Mouse (Mus musculus): Measurements from ENCODE around the gene Cblb. TPM values are rescaled to one million over a fixed set of nuclear protein-coding genes. Genes with fewer than 3 reads are reported as not detected.

The Cblb gene
- polyA plus RNA-seq, 1 experiment: 22.8 TPM

DNA sequence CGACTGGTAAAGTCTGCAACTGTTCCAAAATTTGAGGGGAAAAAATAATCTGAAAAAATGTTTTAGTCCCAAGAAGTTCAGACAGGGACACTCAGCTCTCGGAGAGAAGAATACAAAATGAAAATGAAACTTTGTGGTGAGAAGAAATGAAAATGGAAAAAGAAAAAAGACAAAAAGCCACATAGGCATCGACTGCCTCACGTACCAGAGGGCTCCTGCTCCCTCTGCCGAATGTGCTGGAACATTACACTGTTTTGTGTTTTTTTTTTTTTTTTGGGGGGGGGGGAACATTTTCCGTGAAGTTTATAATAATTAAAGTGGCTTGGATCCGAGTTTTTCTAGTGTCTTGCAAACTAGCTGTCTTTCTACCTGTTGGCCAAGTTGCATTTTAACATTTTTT lies 151.0 kb downstream of the Cblb start:
- Histone ChIP-seq H3K4me1 (replicated peaks; ENCODE audit: control insufficient read depth, insufficient read depth, low read length) (no peaks in the 10 kb centered on the region), H3K4me3 (ENCODE audit: control insufficient read depth, insufficient read depth, low read length) (no peak overlapping the region), H3K27ac (ENCODE audit: control insufficient read depth, insufficient read depth, low read length) (no peak overlapping the region), H3K27me3 (ENCODE audit: control insufficient read depth, insufficient read depth, low read length) (no peaks in the 10 kb centered on the region), H3K36me3 (ENCODE audit: control insufficient read depth, insufficient read depth, low read length) (peaks cover 5% of the 10 kb centered on the region; the same call in 1 of the 2 replicates)
- WGBS: 4% methylated on average over 7 of the region's 7 CpGs
- DNase-seq: no peak
- TF ChIP-seq CTCF (IDR thresholded peaks at IDR 0.05; ENCODE audit: borderline replicate concordance, control insufficient read depth, extremely low read depth, insufficient read depth, low read length, poor library complexity) (no peak), POLR2A (IDR thresholded peaks at IDR 0.05; ENCODE audit: control insufficient read depth, extremely low read depth, insufficient read depth, low read length, poor library complexity) (no peak)

DNA sequence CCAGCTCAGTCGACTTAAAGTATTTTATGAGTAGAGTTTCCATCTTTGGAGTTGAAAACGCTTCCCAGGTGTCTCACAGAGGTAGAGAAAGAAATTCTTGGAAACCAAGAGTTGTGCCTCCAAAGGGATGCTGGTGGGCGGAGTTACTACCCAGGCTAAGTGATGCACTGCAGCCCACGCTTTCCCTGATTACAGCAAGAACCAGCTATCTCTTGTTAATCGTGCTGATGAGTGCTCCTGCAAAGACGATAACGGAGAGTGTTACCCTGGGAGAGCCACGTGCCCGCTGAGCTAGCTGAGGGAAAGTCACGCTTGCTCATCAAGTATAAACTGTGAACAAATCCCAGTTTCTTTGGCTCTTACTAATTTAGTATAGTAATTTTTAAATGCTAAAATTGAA lies 153.3 kb downstream of the Cblb start:
- Histone ChIP-seq H3K27me3 (ENCODE audit: control insufficient read depth, insufficient read depth, low read length) (no peaks in the 10 kb centered on the region), H3K36me3 (ENCODE audit: control insufficient read depth, insufficient read depth, low read length) (peaks cover 5% of the 10 kb centered on the region; the same call in 1 of the 2 replicates), H3K4me3 (ENCODE audit: control insufficient read depth, insufficient read depth, low read length) (no peak overlapping the region), H3K27ac (ENCODE audit: control insufficient read depth, insufficient read depth, low read length) (no peak overlapping the region), H3K4me1 (replicated peaks; ENCODE audit: control insufficient read depth, insufficient read depth, low read length) (no peaks in the 10 kb centered on the region)
- TF ChIP-seq POLR2A (IDR thresholded peaks at IDR 0.05; ENCODE audit: control insufficient read depth, extremely low read depth, insufficient read depth, low read length, poor library complexity): no peak
- no peak for TF ChIP-seq CTCF (IDR thresholded peaks at IDR 0.05; ENCODE audit: borderline replicate concordance, control insufficient read depth, extremely low read depth, insufficient read depth, low read length, poor library complexity)
- 96% methylated on average over 10 of the region's 10 CpGs for whole genome bisulfite sequencing
- no peak for DNase-seq

DNA sequence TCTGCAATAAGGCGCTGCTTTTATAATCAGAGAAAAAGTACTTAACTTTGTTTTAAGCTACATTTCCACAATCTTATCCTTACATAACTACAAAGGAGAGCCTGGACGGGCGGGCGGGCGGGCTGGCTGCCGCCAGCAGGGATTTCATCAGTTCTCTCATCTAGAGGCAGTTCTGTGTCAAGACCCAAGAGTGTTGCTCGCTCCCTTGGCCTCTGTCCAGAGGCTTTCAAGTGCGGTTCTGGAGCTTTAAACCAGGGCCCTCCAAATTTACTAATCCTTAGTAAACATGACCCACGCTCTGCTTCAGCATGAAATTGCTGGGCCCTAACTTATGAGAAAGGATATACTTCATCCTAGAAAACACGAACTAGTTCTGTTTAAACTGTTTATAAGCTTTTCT lies 155.7 kb downstream of the Cblb start:
- Histone ChIP-seq H3K27me3 (ENCODE audit: control insufficient read depth, insufficient read depth, low read length) (no peaks in the 10 kb centered on the region), H3K4me3 (ENCODE audit: control insufficient read depth, insufficient read depth, low read length) (no peak overlapping the region), H3K27ac (ENCODE audit: control insufficient read depth, insufficient read depth, low read length) (no peak overlapping the region), H3K36me3 (ENCODE audit: control insufficient read depth, insufficient read depth, low read length) (peaks cover 8% of the 10 kb centered on the region; the same call in 1 of the 2 replicates), H3K4me1 (replicated peaks; ENCODE audit: control insufficient read depth, insufficient read depth, low read length) (no peaks in the 10 kb centered on the region)
- no peak for DNase-seq
- TF ChIP-seq POLR2A (IDR thresholded peaks at IDR 0.05; ENCODE audit: control insufficient read depth, extremely low read depth, insufficient read depth, low read length, poor library complexity) (no peak), CTCF (IDR thresholded peaks at IDR 0.05; ENCODE audit: borderline replicate concordance, control insufficient read depth, extremely low read depth, insufficient read depth, low read length, poor library complexity) (no peak)
- WGBS: 95% methylated on average over 10 of the region's 10 CpGs

DNA sequence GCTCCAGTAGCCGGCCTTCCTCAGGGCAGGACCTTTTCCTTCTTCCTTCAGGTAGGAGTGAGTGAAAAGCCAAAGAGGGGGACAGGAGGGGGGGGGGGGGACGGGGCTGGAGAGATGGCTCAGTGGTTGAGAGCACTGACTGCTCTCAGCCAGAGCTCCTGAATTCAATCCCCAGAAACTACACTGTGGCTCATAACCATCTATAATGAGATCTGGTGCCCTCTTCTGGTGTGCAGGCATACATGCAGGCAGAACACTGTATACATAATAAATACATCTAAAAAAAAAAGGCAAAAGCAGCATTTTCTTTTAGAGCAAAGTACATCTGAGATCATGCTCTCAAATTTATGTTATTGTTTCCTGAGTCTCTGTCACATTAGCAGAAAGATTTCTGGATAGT lies 158.1 kb downstream of the Cblb start:
- no peak overlapping the region for H3K4me3 ChIP-seq (ENCODE audit: control insufficient read depth, insufficient read depth, low read length)
- WGBS: 100% methylated on average over 2 of the region's 2 CpGs
- no peak overlapping the region for H3K27ac ChIP-seq (ENCODE audit: control insufficient read depth, insufficient read depth, low read length)
- H3K4me1 ChIP-seq (replicated peaks; ENCODE audit: control insufficient read depth, insufficient read depth, low read length): no peaks in the 10 kb centered on the region
- no peaks in the 10 kb centered on the region for H3K27me3 ChIP-seq (ENCODE audit: control insufficient read depth, insufficient read depth, low read length)
- DNase-seq: no peak
- TF ChIP-seq CTCF (IDR thresholded peaks at IDR 0.05; ENCODE audit: borderline replicate concordance, control insufficient read depth, extremely low read depth, insufficient read depth, low read length, poor library complexity) (no peak), POLR2A (IDR thresholded peaks at IDR 0.05; ENCODE audit: control insufficient read depth, extremely low read depth, insufficient read depth, low read length, poor library complexity) (no peak)
- peaks cover 8% of the 10 kb centered on the region; the same call in 1 of the 2 replicates for H3K36me3 ChIP-seq (ENCODE audit: control insufficient read depth, insufficient read depth, low read length)

DNA sequence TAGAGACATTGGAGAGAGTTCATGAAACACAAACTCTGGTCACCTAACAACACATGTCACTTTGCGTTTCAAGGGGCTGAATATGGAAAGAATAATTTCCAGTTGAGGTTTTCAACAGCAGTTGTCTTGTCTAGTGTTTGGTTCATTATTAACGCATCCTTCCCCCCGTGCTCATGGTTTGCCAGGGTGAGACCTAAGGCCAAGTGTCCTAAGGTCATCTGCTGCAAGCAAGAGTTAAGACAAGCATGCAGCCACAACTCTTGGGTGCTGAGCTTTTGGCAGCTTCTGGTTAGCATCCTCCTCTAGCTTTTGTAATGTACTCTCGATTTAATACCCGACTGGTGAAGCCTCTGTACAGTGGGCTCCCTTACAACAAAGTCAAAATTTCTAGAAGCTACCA lies 159.7 kb downstream of the Cblb start:
- no peak for DNase-seq
- H3K27me3 ChIP-seq (ENCODE audit: control insufficient read depth, insufficient read depth, low read length): no peaks in the 10 kb centered on the region
- TF ChIP-seq CTCF (IDR thresholded peaks at IDR 0.05; ENCODE audit: borderline replicate concordance, control insufficient read depth, extremely low read depth, insufficient read depth, low read length, poor library complexity) (no peak), POLR2A (IDR thresholded peaks at IDR 0.05; ENCODE audit: control insufficient read depth, extremely low read depth, insufficient read depth, low read length, poor library complexity) (no peak)
- H3K4me3 ChIP-seq (ENCODE audit: control insufficient read depth, insufficient read depth, low read length): no peak overlapping the region
- 99% methylated on average over 5 of the region's 5 CpGs for WGBS
- no peaks in the 10 kb centered on the region for H3K4me1 ChIP-seq (replicated peaks; ENCODE audit: control insufficient read depth, insufficient read depth, low read length)
- H3K27ac ChIP-seq (ENCODE audit: control insufficient read depth, insufficient read depth, low read length): no peak overlapping the region
- peaks cover 8% of the 10 kb centered on the region; the same call in 1 of the 2 replicates for H3K36me3 ChIP-seq (ENCODE audit: control insufficient read depth, insufficient read depth, low read length)

DNA sequence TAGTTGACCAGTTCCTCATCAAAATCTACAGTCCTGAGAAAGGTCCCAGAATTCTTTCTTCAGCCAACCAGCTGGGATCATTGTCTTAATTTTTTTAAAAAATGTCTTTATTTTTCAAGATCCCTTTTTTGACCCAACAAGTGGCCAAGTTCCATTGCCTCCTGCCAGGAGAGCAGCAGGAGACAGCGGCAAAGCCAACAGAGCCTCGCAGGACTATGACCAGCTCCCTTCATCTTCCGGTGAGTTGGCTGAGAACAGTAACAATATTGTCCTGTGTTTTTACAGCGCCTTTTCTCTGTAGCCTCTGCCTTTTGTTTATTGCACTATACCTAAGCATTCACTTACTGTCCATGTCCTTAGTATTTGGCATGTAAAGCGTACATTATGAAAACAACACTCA lies 163.0 kb downstream of the Cblb start:
- TF ChIP-seq POLR2A (IDR thresholded peaks at IDR 0.05; ENCODE audit: control insufficient read depth, extremely low read depth, insufficient read depth, low read length, poor library complexity) (no peak), CTCF (IDR thresholded peaks at IDR 0.05; ENCODE audit: borderline replicate concordance, control insufficient read depth, extremely low read depth, insufficient read depth, low read length, poor library complexity) (no peak)
- H3K27me3 ChIP-seq (ENCODE audit: control insufficient read depth, insufficient read depth, low read length): no peaks in the 10 kb centered on the region
- no peak overlapping the region for H3K27ac ChIP-seq (ENCODE audit: control insufficient read depth, insufficient read depth, low read length)
- no peak overlapping the region for H3K4me3 ChIP-seq (ENCODE audit: control insufficient read depth, insufficient read depth, low read length)
- 97% methylated on average over 5 of the region's 5 CpGs for whole genome bisulfite sequencing
- H3K36me3 ChIP-seq (ENCODE audit: control insufficient read depth, insufficient read depth, low read length): 0 out of 2 replicates have a peak, but pooled peaks cover 3% of the 10 kb centered on the region
- no peak for DNase-seq
- no peaks in the 10 kb centered on the region for H3K4me1 ChIP-seq (replicated peaks; ENCODE audit: control insufficient read depth, insufficient read depth, low read length)

DNA sequence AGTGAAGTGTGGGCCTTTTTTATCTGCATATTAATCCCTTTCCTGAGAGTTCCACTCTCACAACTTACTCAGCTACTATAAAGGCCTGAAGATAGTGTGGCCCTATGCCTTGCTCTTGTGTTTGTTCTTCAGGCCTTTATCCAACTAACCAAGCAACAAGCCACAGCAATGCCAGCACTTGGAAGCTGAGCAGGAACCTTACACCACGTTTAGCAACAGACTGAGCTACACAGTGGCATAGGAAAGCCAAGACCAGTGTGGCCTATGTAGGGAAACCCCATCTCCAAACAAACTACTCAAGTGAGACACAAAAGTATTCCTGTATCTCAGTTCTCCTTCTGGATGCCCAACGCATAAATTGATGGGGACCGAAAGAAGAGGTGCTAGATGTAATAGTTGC lies 163.8 kb downstream of the Cblb start:
- Histone ChIP-seq H3K27ac (ENCODE audit: control insufficient read depth, insufficient read depth, low read length) (no peak overlapping the region), H3K36me3 (ENCODE audit: control insufficient read depth, insufficient read depth, low read length) (no peaks in the 10 kb centered on the region), H3K4me1 (replicated peaks; ENCODE audit: control insufficient read depth, insufficient read depth, low read length) (0 out of 2 replicates have a peak, but pooled peaks cover 2% of the 10 kb centered on the region), H3K4me3 (ENCODE audit: control insufficient read depth, insufficient read depth, low read length) (no peak overlapping the region), H3K27me3 (ENCODE audit: control insufficient read depth, insufficient read depth, low read length) (no peaks in the 10 kb centered on the region)
- 94% methylated on average over 3 of the region's 3 CpGs for WGBS
- no peak for DNase-seq
- TF ChIP-seq CTCF (IDR thresholded peaks at IDR 0.05; ENCODE audit: borderline replicate concordance, control insufficient read depth, extremely low read depth, insufficient read depth, low read length, poor library complexity) (no peak), POLR2A (IDR thresholded peaks at IDR 0.05; ENCODE audit: control insufficient read depth, extremely low read depth, insufficient read depth, low read length, poor library complexity) (no peak)

Data from thymus, adult 2 months (tissue).